8 mouse cellular contexts compared by ENCODE assay signal in the genomic region with DNA sequence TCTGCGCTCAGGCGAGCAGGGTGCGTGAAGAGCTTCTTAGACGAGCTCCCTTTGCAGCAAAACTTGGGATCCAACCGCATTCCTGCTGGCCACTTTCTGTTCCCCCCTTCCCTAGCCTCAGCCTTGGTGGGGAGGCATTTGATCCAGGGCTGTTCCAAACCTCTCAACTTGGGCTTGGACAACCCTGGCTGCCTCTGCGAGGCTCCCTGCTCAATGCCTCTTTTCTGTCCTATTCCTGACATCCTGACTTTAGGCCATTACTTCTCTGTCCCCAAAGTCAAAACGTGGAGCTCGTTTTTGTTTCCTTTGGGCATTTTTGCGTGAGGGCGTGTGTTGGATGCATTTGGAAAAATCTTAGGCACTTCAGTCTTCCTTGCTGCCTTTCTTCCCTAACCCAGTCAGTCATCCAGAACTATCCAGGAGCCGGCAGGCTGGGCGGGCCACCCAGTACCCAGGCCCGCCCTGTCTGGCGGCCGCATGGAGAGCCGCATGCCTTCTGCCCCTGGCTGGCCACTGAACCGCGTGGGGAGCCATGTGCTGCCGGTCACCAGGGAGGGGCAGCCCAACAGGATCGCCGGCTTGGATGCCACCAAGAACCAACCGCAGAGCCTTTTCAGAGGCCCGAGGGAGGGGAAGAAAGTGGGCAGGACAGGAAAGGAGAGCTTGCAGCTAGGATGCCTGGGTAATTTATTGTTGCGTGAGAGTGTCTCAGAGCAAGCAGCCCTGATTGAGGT. TPM values are rescaled to one million over a fixed set of nuclear protein-coding genes. Genes with fewer than 3 reads are reported as not detected.
DNase-seq lines count a peak whose midpoint lies in the region; ATAC-seq and TF ChIP-seq lines count a peak whose summit lies in the region.

No protein-coding gene starts in this region.

- peak; percentile 43; the same call in 1 of the 2 replicates for ATAC-seq in forebrain, embryonic 16.5 days
- ATAC-seq in liver, embryonic 15.5 days (ENCODE audit: insufficient read depth): no peak

- peaks cover 16% of the 10 kb centered on the region for H3K4me1 ChIP-seq in brown adipose tissue, adult 24 weeks (ENCODE audit: control insufficient read depth, insufficient read depth, insufficient read length, low read length)
- H3K4me1 ChIP-seq in forebrain, embryonic 16.5 days (replicated peaks; ENCODE audit: control insufficient read depth, insufficient read depth, low read length): no peaks in the 10 kb centered on the region
- H3K4me1 ChIP-seq in liver, embryonic 15.5 days (replicated peaks): peaks cover 11% of the 10 kb centered on the region

- H3K9ac ChIP-seq in forebrain, embryonic 16.5 days (replicated peaks; ENCODE audit: low read depth, low read length): peak overlapping the region; percentile 40; the same call in 1 of the 2 replicates
- no peak overlapping the region for H3K9ac ChIP-seq in liver, embryonic 15.5 days

- H3K79me3 ChIP-seq in C2C12 (ENCODE audit: low read depth): no peaks in the 10 kb centered on the region

- no peaks in the 10 kb centered on the region for H3K9me3 ChIP-seq in forebrain, embryonic 16.5 days (ENCODE audit: control insufficient read depth, low read length)
- H3K9me3 ChIP-seq in liver, embryonic 15.5 days (replicated peaks): no peaks in the 10 kb centered on the region

- TF ChIP-seq CTCF in C2C12 (IDR thresholded peaks at IDR 0.05; ENCODE audit: control insufficient read depth, insufficient read depth, insufficient read length): no peak

- H3ac ChIP-seq in C2C12 (ENCODE audit: control insufficient read depth, insufficient read length, low read depth) (no peak overlapping the region), myocyte (ENCODE audit: control insufficient read depth, insufficient read length) (no peak overlapping the region)

- H3K4me2 ChIP-seq in forebrain, embryonic 16.5 days (ENCODE audit: low read length): peak overlapping the region; percentile 34
- peak overlapping the region; percentile 27 for H3K4me2 ChIP-seq in liver, embryonic 15.5 days
- H3K4me2 ChIP-seq in myocyte (ENCODE audit: low read depth): peak overlapping the region; percentile 69

- H3K36me3 ChIP-seq in C2C12 (ENCODE audit: control insufficient read depth, insufficient read depth): no peaks in the 10 kb centered on the region
- no peaks in the 10 kb centered on the region for H3K36me3 ChIP-seq in forebrain, embryonic 16.5 days (ENCODE audit: control insufficient read depth, insufficient read depth)
- H3K36me3 ChIP-seq in liver, embryonic 15.5 days (replicated peaks): no peaks in the 10 kb centered on the region
- H3K36me3 ChIP-seq in myocyte (ENCODE audit: control insufficient read depth, insufficient read depth): no peaks in the 10 kb centered on the region

- 33% methylated on average over 24 of the region's 24 CpGs for WGBS in forebrain, embryonic 16.5 days
- 39% methylated on average over 24 of the region's 24 CpGs for WGBS in liver, embryonic 15.5 days (ENCODE audit: insufficient replicate concordance)

- H3K79me2 ChIP-seq in C2C12 (ENCODE audit: control insufficient read depth, insufficient read depth): no peaks in the 10 kb centered on the region
- H3K79me2 ChIP-seq in myocyte (ENCODE audit: control insufficient read depth, insufficient read depth): no peaks in the 10 kb centered on the region

- DNase-seq in heart, postnatal 10 days: peak; percentile 75 to 82
- peak; percentile 87 to 93 for DNase-seq in kidney, postnatal 36 days
- DNase-seq in urinary bladder, postnatal 25 days (ENCODE audit: low spot score): peak; percentile 63

- intact Hi-C loops in heart, postnatal 10 days (cut with DNase I): no loop called here

- no peak for TF ChIP-seq POLR2A in myocyte (IDR thresholded peaks at IDR 0.05; ENCODE audit: insufficient read length, low read depth)

- H3K27me3 ChIP-seq in C2C12 (ENCODE audit: control insufficient read depth, insufficient read depth, insufficient read length) (no peaks in the 10 kb centered on the region), myocyte (ENCODE audit: control insufficient read depth, insufficient read depth, insufficient read length) (no peaks in the 10 kb centered on the region)
- peaks cover 3% of the 10 kb centered on the region; the same call in 1 of the 2 replicates for H3K27me3 ChIP-seq in forebrain, embryonic 16.5 days (replicated peaks; ENCODE audit: control insufficient read depth, insufficient read depth, low read length)
- H3K27me3 ChIP-seq in liver, embryonic 15.5 days: peaks cover 23% of the 10 kb centered on the region; the same call in 1 of the 2 replicates

- H3K4me3 ChIP-seq in C2C12 (ENCODE audit: insufficient read depth, poor library complexity, severe bottlenecking) (no peak overlapping the region), myocyte (peak overlapping the region; percentile 7)
- H3K4me3 ChIP-seq in brown adipose tissue, adult 24 weeks (ENCODE audit: insufficient read depth, low read depth, low read length): no peak overlapping the region
- H3K4me3 ChIP-seq in forebrain, embryonic 16.5 days (replicated peaks; ENCODE audit: low read length): peak overlapping the region; percentile 17; the same call in 1 of the 2 replicates
- no peak overlapping the region for H3K4me3 ChIP-seq in liver, embryonic 15.5 days (replicated peaks)

- peak overlapping the region; percentile 66 for H3K27ac ChIP-seq in brown adipose tissue, adult 24 weeks (replicated peaks; ENCODE audit: low read depth, low read length)
- no peak overlapping the region for H3K27ac ChIP-seq in forebrain, embryonic 16.5 days (ENCODE audit: low read length)
- no peak overlapping the region for H3K27ac ChIP-seq in liver, embryonic 15.5 days (replicated peaks)

TF ChIP-seq in C2C12, 6 proteins besides CTCF, POLR2A, EP300 and RAD21:
- no peak for TF ChIP-seq MYOG (IDR thresholded peaks at IDR 0.05; ENCODE audit: control insufficient read depth, extremely low read depth, insufficient read length)
- peak; percentile 95 for TF ChIP-seq MAX (IDR thresholded peaks at IDR 0.05)
- TF ChIP-seq FOSL1 (IDR thresholded peaks at IDR 0.05; ENCODE audit: insufficient read depth, low read length, poor library complexity, severe bottlenecking): no peak
- TF ChIP-seq CEBPB (IDR thresholded peaks at IDR 0.05; ENCODE audit: low read depth): no peak
- TF ChIP-seq MYOD1 (IDR thresholded peaks at IDR 0.05; ENCODE audit: control insufficient read depth, insufficient read length, low read depth): no peak
TF ChIP-seq in C2C12: peak in this region for 1.

TF ChIP-seq in myocyte, 11 proteins besides CTCF, POLR2A, EP300 and RAD21:
- no peak for TF ChIP-seq SRF (IDR thresholded peaks at IDR 0.05; ENCODE audit: control insufficient read depth, insufficient read length, low read depth)
- peak in 1 of 3 experiments; percentile 36 for TF ChIP-seq MYOG (IDR thresholded peaks at IDR 0.05; ENCODE audit: control insufficient read depth in 1 of 3, insufficient read depth in 1 of 3, insufficient read length in 2 of 3, low read depth in 2 of 3)
- no peak for TF ChIP-seq CEBPB (IDR thresholded peaks at IDR 0.05; ENCODE audit: insufficient read depth, poor library complexity, severe bottlenecking)
- no peak for TF ChIP-seq TCF3 (IDR thresholded peaks at IDR 0.05; ENCODE audit: insufficient read length, low read depth)
- TF ChIP-seq MAX (IDR thresholded peaks at IDR 0.05; ENCODE audit: low read depth): peak; percentile 74
- TF ChIP-seq USF1 (IDR thresholded peaks at IDR 0.05; ENCODE audit: low read depth): no peak
- no peak for TF ChIP-seq REST (IDR thresholded peaks at IDR 0.05; ENCODE audit: insufficient read depth, insufficient read length)
- TF ChIP-seq MYOD1 (IDR thresholded peaks at IDR 0.05; ENCODE audit: control insufficient read depth in 1 of 3, insufficient read length in 2 of 3, low read depth in 2 of 3): peak in 1 of 3 experiments; percentile 3
- no peak for TF ChIP-seq POLR2AphosphoS2 (IDR thresholded peaks at IDR 0.05; ENCODE audit: insufficient read length, low read depth)
- no peak for TF ChIP-seq E2F4 (IDR thresholded peaks at IDR 0.05; ENCODE audit: insufficient read depth)
TF ChIP-seq in myocyte: peak in this region for 3.

RNA-seq across cellular contexts. Expression of a gene that starts 54.5 kb away (rescaled TPM):
- 43.9 TPM for polyA plus RNA-seq in C2C12 (2012; fragmentation: generic; extraction: Trizol)
- polyA plus RNA-seq in brown adipose tissue, adult 24 weeks (2012; ENCODE audit: insufficient read depth, insufficient read length, missing spikeins): 18.1 and 23.7 TPM in 2 replicates
- 72.2 and 80.1 TPM in 2 replicates for polyA plus RNA-seq in forebrain, embryonic 16.5 days (2015; fragmentation: Nextera tagmentation; extraction: Ambion mirVana)
- 10 to 100 TPM; 28.3 to 28.4 TPM for total RNA-seq in heart, postnatal 10 days (2021)
- 32.4 and 33.6 TPM in 2 replicates for polyA plus RNA-seq in liver, embryonic 15.5 days (2015; fragmentation: Nextera tagmentation; extraction: Ambion mirVana)
- 26.9 TPM for polyA plus RNA-seq in myocyte (2012; fragmentation: generic; extraction: Trizol)

Comparison
In these comparisons a context has a peak if more than half of its experiments do, and no peak if none do; other contexts are left out.
1. H3K4me3 ChIP-seq: peak in forebrain, embryonic 16.5 days (single experiment) and myocyte (single experiment); none in C2C12 (single experiment), brown adipose tissue, adult 24 weeks (single experiment) and liver, embryonic 15.5 days (single experiment).
2. Peak in every context shown above with its lines, with median percentiles within 50 percentile points of each other: H3K4me2 ChIP-seq and DNase-seq.